Mouse (Mus musculus): ENCODE results near the gene Mafg. TPM values are rescaled to one million over a fixed set of nuclear protein-coding genes. Genes with fewer than 3 reads are reported as not detected.

Gene Mafg
- total RNA-seq, 4 experiments from 2014 or later = 53.2 to 74.4 (median 69.7) TPM

DNA sequence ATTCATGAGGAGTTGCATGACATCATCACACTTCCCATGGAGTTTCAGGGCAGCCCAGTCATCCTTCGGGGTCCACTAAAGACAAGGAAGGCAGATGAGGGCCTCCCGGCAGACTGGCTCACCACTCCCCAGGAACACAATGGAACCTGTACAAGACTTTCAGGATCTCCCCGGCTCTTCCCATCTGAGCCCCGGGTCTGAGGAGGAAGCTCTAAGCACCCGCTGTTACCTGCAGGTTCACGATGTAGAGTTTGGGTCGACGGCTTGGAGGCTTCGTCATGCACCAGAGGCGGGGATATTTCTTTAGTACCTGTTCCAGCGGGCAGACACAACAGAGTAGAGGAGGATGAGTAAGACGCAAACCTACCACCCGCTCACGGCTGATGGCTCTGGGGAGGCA lies 13.2 kb downstream of the Mafg start:
- DNase-seq = no peak

DNA sequence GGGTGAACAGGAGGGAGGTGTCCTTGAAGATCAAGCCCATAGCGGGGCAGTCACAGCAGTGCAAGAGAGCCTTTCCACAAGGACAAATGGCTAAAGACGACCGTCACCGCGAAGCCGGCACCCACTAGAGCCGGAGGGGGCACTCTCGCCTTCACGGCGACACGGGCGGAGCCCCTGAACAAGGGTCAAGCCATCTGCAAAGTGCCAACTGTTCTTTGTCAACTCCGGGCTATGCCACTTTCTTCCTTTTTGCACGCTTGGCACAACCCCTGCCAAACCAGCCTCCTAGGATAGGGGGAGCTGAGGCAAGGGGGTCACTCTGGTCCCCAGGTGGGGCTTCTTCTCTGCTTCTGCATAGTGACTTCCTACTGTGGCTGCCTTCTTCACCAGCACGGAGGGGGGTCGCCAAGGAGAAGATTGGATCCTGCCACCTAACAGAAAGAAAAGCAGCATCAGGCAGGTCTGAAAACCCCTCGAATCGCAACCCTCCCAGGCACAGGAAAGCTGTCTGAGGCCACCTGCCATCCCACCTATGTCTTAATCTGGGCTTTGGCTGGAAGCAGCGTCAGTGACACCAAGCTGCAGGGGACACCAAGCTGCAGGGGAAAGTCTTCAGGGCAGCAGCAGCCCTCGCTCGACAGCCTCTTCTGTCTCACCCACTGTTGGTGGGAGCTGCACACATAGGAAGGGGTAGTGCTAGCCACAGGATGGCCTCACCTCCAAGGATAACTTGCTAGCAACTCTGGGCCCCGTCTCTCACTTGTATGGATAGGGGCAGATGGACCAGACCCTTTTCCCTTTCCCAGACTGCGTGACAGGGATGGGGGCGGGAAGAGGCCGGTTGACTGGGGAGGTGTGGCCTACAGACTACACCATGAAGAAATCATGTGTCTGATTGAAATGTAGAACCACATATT lies 14.5 kb downstream of the Mafg start:
- DNase-seq = no peak

DNA sequence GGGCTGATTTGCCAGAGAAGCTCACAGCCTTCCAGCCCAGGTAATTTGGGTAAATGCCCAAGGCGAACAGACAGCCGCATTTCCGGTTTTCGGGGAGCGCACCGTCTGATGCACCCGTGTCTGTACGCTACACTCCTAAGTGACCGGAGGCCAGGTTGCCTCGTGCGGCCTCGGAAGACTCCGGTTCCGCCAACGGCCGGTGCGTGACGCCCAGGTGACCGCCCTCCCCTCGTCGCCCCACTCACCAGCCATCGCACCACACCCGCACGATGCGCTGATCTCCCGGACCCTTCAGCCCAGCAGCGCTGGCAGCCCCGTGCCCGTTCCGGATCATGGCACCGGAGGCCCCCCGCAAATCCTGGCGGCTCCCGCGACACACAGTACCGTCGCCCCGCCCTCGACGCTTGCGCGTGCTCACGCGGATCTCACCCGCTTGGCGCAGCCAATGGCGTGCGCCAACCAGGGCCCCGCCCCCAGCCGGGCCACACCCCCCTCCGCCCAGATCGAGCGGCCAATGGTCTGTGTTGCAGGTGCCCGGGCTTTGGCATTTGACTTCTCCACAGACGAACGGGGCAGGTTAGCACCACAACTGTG lies 15.8 kb downstream of the Mafg start, which contains the start of gene Pcyt2:
TSS of gene Pcyt2 (minus strand) at position 418 of the 594 bp plus-strand sequence.
- peak; percentile 92 for DNase-seq

DNA sequence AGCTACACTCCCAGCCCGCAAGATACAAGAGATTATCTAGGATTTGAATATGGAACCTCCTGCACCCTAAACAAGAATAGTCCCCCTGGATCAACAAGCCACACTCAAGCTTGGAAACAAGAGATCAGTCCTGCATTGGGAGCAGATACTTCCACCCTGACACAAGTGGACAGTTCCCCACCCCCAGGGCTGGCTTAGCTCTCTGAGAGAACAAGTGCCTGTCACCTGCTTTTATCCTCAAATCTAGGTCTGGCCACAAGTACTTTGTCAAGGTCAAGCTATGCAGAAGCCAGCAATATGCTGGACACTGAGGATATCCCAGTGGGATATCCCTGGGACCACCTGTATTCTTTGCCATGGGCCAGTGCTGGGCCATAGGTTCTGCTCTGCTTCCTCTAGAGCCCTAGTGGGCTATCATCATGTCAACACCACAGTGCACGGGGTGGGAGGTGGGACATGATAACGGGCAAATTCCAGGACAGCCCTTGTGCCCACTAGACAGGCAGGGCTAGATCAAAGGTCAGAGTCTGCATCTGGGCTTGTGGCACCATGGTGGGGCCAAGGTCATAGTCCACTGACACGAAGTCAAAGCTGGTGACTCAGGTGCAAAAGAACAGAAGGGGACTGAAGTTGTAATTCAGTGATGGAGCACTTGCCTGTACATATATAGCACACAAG lies 16.6 kb downstream of the Mafg start:
- no peak for DNase-seq

DNA sequence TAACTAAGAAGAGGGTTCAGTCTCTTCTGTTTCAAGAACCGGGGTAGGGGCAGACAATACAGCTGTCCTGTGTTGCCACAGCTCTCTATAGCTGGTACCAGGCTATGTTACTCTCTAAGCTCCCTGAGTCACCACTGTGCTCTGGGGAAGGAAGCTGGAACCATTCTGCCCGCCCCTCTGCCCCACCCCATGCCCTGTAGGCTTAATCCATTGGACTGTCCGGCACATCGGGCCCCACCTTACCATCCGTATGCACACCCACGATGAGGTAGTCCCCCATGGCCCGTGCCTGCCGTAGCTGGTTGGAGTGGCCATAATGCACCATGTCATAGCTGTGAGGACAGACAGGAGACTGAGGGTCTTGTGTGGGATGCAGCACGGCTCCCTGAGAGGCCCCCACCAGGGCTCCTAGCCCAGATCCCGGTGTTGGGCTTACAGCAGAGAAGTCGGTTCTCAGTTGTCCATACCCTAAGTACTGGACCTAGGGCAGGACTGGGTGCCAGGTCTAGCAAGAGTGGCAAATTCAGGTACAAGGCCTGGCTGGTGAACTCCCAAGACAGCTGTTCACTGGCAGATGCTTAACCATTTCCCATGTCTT lies 17.7 kb downstream of the Mafg start:
- no peak for DNase-seq

DNA sequence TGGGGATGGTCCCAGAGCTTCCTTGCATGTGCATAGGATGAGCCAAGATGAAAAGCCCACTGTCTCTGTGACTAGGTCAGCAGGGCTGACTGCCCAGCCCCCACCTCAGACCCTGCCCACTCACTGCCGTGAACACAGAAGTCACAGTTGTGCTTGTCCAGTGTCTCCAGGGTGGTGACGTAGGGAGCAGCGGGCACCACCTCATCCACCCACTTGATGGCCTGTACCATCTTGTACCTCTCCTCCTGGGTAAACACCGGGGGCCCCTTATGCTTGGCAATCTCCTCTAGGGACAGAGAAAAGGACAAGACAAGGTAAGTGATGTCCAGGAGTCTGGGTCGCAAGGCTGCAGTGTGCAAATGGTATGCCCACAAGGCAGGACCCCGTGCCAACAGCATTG lies 18.2 kb downstream of the Mafg start:
- no peak for DNase-seq

DNA sequence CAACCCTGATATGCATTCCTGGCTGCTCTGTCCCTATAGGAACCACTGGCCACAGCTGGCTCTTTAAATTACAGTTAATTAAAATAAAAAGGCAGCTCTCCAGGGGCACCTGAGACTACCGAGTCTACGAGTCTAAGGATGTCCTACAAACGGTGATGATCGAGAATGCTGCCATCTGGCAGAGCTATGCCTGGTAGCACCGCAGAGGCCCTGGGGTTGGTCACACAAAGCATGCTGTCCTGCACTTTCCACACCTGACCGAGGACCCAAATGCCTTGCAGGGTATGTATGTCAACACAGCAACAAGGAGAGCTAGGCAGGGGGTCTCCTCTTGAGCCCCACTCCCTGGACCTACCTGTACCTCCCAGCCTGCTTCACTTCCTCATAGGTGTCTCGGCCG lies 19.4 kb downstream of the Mafg start:
- DNase-seq = no peak

DNA sequence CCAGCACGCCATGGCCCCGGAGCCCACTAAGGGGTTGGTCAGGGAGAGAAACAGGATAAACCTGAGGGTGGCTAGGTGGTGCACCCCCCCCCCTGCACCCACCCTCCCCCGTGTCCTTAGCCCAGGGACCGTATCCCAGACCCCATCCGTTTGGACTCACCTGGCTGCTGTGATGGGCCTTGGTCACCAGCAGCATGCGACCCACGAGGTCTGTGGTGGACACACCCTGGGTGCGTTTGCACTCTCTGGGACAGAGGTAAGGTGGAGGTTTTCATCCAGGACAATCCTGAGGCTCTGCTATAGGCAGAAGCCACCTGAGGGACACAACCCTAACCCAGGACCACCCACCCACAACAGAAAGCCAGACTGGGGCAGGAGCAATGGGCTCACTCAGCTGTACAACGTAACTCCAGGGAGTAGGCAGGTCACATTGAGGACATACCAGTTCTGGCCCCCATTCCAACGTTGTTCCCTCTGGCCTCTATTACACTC lies 19.9 kb downstream of the Mafg start:
- DNase-seq = no peak

DNA sequence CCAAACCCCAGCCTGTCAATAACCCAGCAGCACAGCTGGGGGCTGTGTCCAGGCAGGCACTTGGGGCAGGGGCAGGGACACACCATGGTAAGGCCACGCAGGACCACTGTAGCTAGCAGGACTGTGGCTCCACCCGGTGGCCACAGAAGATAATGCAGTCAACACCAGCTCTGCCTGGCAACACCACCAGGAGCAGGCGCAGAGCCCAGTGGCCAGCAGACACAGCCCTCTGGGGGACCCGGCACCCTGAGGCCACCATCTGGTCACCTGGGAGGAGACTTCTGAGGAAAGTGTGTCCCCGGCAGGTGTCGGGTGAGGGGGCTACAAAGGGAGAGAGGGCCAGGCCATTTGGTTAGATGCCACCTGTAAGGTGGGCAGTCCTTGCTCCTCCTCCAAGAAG lies 20.6 kb downstream of the Mafg start:
- no peak for DNase-seq

DNA sequence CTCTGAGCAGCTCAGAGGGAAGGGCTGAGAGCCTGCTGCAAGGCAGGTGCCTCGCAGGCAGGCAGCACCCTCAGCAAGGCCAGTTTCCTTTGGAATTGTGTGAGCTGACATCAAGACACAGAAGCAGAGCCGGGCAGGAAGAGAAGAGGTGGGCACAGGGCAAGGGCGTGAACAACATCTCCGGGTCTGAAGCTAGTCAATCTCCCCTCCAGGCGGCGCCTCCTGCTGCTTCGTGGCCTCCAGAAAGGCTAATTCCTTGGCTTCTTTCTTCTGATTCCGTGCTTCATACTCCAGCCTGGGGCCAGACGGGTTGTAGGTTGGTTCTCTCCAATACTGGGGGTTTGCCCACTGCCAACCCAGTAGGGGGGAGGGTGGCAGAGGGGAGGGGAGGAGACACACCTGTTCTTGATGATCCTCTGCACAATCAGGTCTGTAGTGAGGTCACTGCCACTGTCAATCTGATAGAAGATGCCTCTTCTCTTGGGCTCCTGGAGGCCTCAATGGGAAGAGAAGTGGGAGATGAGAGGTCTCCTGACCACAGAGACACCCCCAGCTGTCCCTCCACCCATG lies 22.8 kb downstream of the Mafg start:
- DNase-seq = no peak

DNA sequence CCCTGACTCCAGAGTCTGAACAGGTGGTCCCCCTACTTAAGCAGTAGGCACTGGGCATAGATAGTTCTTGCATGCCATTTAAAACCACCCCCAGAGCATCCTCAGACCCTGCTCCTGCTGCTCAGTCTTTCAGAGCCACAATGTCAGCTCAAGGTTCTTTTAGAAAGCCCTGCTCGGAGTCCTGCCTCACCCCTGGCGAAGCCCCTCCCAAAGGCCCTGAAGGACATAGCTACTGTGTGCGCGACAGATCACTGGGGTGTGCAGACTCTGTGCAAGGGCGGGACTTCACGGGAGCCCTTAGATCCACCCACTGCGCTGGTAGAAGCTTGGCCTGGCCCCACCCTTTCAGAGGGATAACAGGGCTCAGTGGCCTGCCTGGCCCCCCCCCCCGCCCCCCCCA lies 24.1 kb downstream of the Mafg start:
- no peak for DNase-seq

DNA sequence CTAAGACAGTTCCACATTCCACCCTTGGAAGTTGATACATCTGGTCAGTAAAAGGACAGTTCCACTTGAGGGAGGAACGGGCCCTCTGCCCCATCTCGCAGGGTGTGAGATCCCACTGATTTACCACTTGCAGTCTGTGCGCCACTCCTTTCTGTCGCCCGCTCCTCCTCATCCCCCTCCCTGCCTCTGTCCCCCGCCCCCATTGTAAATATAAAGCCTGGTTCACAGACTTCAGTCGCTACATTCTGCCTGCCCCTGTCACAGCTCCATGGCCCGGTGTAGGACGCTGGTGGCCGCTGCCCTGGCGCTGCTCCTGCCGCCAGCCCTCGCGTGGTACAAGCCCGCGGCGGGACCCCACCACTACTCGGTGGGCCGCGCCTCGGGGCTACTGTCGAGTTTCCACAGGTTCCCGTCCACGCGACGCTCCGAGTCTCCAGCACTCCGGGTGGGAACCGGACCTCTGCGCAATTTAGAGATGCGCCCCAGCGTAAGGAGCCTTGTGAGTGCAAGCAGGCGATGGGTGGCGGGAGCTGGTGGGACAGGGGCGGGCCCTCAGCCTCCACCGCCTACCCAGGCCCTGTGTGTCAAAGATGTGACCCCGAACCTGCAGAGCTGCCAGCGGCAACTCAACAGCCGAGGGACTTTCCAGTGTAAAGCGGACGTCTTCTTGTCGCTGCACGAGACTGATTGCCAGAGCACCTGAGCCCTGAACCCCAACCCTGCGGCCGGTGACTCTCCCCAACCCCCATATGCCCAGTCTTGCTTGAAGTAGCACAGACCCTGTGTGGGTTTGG lies 25.0 kb downstream of the Mafg start, which contains the start of gene Npb:
TSS of gene Npb (plus strand) at position 237 of the 794 bp plus-strand sequence.
- DNase-seq = no peak

DNA sequence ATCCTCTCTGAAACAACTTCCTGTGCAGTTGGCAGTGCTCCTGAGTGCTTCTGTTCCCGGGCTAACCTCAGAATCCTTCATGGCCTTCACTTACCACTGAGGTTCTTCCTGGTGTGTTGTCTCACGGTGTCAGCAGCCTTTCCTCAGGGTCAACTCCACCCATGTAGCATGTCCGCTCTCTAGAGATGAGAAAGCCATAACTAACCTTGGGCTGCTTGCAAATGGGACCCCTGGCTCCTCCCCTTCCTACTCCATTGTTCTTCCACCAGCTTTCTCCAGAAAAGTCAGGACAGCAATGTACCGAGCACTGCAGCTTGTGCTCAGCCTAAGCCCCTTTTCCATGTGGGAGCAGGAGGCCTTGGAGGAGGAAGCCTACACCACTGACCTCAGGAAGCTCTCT lies 26.6 kb downstream of the Mafg start:
- DNase-seq = no peak

DNA sequence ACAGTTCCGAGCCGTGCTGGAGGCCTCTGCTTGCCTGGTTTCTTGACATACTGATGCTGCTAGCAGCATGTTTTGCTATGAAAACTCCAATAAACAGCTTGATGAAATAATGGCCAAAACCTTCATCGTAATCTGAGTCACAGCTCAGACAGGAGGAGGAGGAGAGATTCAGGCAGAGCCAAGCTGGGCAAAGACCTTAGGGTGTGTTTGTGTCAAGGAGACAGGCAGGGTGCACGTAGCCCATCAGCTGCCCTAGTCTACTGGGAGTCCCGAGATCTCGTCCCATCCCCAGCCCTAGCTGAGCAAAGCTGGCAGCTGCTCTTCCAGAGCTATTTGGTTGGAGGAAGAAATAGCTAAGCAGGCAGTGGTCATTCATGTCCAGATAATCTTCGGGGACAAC lies 27.7 kb downstream of the Mafg start:
- no peak for DNase-seq

DNA sequence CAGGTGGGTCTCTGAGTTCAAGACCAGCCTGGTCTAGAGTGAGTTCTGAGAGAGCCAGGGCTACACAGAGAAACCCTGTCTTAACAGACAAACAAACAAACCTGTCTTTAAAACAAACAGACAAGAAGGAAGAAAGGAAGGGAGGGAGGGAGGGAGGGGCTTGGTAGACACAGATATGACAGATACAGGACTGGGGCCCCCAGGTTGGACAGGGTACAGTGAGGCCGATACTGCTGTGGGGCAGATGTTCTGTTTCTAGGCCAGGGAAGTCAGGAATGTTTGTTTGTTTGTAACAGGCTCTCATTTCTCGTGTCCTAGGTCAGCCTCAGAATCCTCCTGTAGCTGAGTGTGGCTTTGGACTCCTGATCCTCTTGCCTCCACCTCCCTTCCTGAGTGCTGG lies 29.9 kb downstream of the Mafg start:
- no peak for DNase-seq

DNA sequence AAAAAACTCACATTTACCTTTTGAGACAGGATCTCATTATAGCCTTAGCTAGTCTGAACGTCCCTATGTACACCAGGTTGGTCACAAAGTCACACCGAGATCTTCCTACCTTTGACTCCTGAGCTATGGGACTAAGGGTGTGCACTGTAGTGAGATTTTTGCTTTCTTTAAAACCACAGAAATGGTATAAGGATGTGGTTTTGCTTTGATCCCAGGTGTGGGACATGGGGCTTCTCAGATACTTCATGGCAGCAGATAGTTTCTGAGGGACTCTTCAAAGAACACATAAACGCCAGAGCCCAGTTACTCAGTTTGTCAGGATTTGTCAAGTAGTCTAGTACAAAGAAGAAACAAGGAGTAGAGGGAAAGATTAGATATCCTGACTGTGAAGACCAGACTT lies 32.7 kb downstream of the Mafg start:
- DNase-seq = no peak

DNA sequence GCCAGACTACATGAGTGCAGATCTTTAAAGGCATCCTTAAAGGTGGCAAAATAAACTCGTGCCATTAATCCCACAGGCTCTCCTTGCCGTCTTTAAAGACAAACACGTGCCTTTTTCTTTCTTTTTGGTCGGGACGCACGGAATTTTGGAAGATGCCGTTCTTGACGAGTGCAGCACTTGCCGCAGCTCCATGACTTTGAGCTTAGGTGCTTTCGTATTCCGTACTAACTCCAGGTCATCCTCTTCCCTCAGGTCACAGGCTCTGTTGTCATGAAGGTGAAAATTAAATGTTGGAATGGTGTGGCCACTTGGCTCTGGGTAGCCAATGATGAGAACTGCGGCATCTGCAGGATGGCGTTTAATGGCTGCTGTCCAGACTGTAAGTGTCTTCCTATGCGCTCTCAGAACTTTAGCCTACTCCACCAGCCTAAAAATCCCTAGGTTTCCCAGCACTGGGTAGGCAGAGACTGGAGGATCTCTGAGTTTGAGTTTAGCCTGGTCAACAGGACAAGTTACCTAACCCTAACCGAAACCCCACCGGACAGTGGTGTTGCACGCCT lies 34.3 kb downstream of the Mafg start:
- DNase-seq = no peak

DNA sequence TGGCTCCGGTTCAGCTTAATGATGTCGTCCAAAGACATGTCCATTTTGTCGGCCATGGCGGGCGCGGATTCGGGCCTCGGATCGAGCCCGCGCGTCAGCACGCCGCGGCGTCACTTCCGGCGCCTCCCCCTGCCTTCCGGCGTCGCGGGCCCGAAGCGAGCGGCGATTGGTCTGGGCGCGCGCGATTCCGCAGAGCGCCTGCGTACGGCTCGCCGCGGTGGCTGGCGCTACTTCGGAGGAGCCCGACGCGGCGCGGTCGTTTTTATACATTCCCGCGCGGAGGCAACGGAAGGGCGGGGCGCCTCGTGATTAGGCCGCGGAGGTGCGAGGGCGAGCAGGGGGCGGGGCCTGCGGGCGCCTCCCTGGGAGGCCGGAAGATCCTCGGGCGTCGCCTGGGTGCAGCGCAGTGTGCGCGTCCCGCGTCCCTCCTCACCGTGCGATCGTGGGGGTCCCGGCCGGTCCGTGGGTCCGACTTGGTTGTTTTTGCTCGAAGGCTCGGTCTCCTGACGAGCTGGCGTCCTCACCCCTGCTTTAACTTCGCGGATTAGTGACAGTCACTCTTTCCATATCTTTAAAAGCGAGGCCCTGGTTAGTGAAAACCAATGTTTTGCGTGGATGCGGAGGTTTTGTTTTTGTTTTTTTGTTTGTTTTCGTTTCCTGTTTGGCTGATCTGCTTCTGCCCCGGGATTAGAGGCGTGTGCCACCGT lies 35.0 kb downstream of the Mafg start, which contains the start of the genes Alyref and Anapc11:
TSS of gene Alyref (minus strand) at position 83 of the 707 bp plus-strand sequence.
TSS of gene Anapc11 (plus strand) at position 139 of the 707 bp plus-strand sequence.
- peak; percentile 89 for DNase-seq

DNA sequence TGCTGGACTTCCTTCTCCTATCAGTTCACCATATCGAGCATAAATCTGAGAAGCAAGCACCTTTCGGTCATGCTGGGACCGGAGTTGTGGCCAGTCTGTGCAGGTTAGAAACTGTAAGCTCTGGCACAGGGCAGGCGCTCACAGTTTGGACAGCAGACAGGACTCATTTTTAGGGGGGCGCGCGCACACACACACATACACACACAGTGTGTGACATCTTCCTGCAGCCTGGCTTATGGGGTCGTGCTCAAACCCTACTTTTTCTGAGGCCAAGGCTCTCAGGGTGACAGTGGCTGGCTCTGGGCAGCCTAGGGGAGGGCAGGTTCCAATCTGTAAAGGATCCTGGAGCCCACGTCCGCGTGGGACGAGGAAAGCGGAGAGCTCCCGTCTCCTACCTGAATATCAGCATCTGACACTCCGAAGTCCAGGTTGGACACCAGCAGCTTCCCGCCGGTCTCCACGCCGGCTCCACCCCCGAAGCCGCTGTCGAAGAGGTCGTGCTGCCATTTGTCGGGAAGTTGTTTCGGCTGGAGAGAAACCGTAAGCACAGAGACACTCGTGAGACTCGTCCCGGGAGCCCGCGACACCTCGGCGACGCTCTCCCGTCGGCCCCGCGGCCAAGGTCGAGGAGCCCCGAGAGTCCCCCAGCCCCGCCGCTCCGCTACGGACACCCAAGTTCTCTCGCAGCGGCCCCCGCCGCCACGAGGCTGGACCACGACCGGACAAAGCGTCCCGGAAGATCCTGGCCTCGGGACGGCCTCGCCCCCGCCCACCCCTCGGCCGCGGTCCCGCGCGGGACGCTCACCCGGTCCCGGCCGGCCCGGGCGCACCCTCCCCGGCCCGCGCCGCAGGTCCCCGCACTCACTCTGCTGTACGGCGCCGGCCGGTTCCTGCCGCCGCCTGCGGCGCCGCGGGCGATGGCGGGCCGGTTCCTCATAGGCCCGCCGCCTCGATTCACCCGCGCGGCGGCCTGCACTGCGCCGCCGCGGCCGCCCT lies 35.9 kb downstream of the Mafg start:
- no peak for DNase-seq

Measured in adrenal gland, adult 8-10 months (tissue).